Mouse (Mus musculus): ENCODE data around the gene Prima1.

DNA sequence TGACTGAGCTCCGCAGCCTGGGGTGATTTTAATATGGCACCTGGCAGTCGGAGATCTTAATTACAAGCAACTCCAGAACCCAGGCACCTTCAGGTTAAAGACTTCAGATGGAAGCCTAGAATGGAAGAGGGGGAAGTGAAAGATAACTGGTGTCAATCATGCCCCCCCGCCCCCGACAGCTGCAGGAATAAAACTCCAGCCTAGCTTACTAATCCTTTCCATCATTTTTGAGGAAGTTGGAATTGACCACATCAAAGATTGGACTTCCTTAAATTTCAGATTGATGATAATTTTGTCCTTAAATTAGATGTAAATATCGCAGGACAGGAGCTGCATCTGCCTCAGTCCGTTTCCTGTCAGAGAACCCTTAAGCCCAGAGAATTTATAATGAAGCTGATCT, 8.4 kb upstream of the Prima1 start:
- TF ChIP-seq FLI1 (IDR thresholded peaks at IDR 0.05; ENCODE audit: low read length) (no peak), GATA1 (IDR thresholded peaks at IDR 0.05; ENCODE audit: borderline replicate concordance, low read length) (no peak)
